Mouse (Mus musculus) C2C12 (cell line): ENCODE measurements around the gene Phf14.

Experiments
- CTCF ChIP-seq: IDR thresholded peaks from one replicate; pipeline ENCODE4 v1.5.1; 2011; ENCODE audit not compliant: control insufficient read depth, insufficient read depth, insufficient read length
- MAX ChIP-seq: IDR thresholded peaks from one replicate; pipeline ENCODE4 v1.6.1; 2011; ENCODE audit warnings: mild to moderate bottlenecking, control low read depth
- MYOG ChIP-seq: IDR thresholded peaks from one replicate; pipeline ENCODE4 v1.6.1; 2011; ENCODE audit not compliant: control insufficient read depth, insufficient read length; ENCODE audit errors: extremely low read depth
- USF1 ChIP-seq: IDR thresholded peaks from one replicate; pipeline ENCODE4 v1.6.1; 2011; ENCODE audit warnings: low read depth, mild to moderate bottlenecking, control low read depth, moderate library complexity

GRCm38 (mm10) chr6:12082125-12082524 lies 174.5 kb downstream of the Phf14 start:
- no peak for TF ChIP-seq CTCF
- no peak for TF ChIP-seq MAX
- no peak for TF ChIP-seq USF1
- TF ChIP-seq MYOG: no peak
